Mouse (Mus musculus) heart, embryonic 16.5 days (tissue): ENCODE data around the gene Rpn2. TPM values are rescaled to one million over a fixed set of nuclear protein-coding genes. Genes with fewer than 3 reads are reported as not detected.

Source experiments
- ATAC-seq: fragments of 200-750 bp; cut with Nextera tagmentation; replicated peaks from 2 replicates; pipeline ENCODE4 v1.8.0; 2017; ENCODE audit warnings: moderate number of reproducible peaks; ENCODE audit not compliant: insufficient read depth, low FRiP score; ENCODE audit errors: extremely low read depth
- H3K27ac ChIP-seq: fragments of 300-500 bp; sonication (generic); 2 replicates; pipeline ENCODE4 v1.5.1; 2014; ENCODE audit warnings: mild to moderate bottlenecking, low read length, control low read depth, moderate library complexity
- H3K27me3 ChIP-seq: fragments of 300-500 bp; sonication (generic); 2 replicates; pipeline ENCODE4 v1.6.1; 2014; ENCODE audit warnings: low read length, mixed read lengths; ENCODE audit not compliant: control insufficient read depth, insufficient read depth
- H3K36me3 ChIP-seq: fragments of 300-500 bp; sonication (generic); 2 replicates; pipeline ENCODE4 v1.6.1; 2014; ENCODE audit not compliant: control insufficient read depth, insufficient read depth
- H3K4me1 ChIP-seq: fragments of 300-500 bp; sonication (generic); 2 replicates; pipeline ENCODE4 v1.6.1; 2014; ENCODE audit warnings: low read length, mixed read lengths; ENCODE audit not compliant: control insufficient read depth, insufficient read depth
- H3K4me2 ChIP-seq: fragments of 300-500 bp; sonication (generic); 2 replicates; pipeline ENCODE4 v1.6.1; 2014; ENCODE audit warnings: low read depth, mild to moderate bottlenecking, control low read depth, low read length
- H3K4me3 ChIP-seq: fragments of 300-500 bp; sonication (generic); 2 replicates; pipeline ENCODE4 v1.5.1; 2014; ENCODE audit warnings: mild to moderate bottlenecking, control low read depth, low read length
- H3K9ac ChIP-seq: fragments of 300-500 bp; sonication (generic); 2 replicates; pipeline ENCODE4 v1.6.1; 2014; ENCODE audit warnings: low read length, control low read depth
- H3K9me3 ChIP-seq: fragments of 300-500 bp; sonication (generic); replicated peaks from 2 replicates; pipeline ENCODE4 v1.6.1; 2016; ENCODE audit warnings: low read length; ENCODE audit not compliant: control insufficient read depth
- WGBS: fragments of 180-500 bp; shearing (Covaris S2); extraction: QIAGEN DNeasy Blood & Tissue Kit; methylation state at CpG from one replicate; pipeline ENCODE4 v1.1.7; 2014; 5-methylcytosine and 5-hydroxymethylcytosine counted together
- polyA plus RNA-seq: library from polyadenylated mRNA; unstranded; fragments of >200 nt; fragmentation: Nextera tagmentation; extraction: Ambion mirVana; gene quantifications from 2 replicates; pipeline ENCODE4 v1.2.1, GENCODE M21; 2015

The Rpn2 gene
- 159 and 178 TPM in 2 replicates for polyA plus RNA-seq

GRCm38 (mm10) chr2:157278717-157279415, at the start of gene Rpn2:
Gene Rpn2 (plus strand): TSS chr2:157279017.
- no peaks in the 10 kb centered on the region for H3K9me3 ChIP-seq

GRCm38 (mm10) chr2:157235946-157236345, 42.9 kb upstream of the Rpn2 start:
- no peak for ATAC-seq
- 94% methylated on average over 8 of the region's 8 CpGs for WGBS
- H3K9me3 ChIP-seq: no peaks in the 10 kb centered on the region
- H3K9ac ChIP-seq: no peak overlapping the region
- H3K27me3 ChIP-seq: no peaks in the 10 kb centered on the region
- no peak overlapping the region for H3K4me3 ChIP-seq
- H3K36me3 ChIP-seq: no peaks in the 10 kb centered on the region
- no peak overlapping the region for H3K4me2 ChIP-seq
- H3K4me1 ChIP-seq: no peaks in the 10 kb centered on the region
- no peak overlapping the region for H3K27ac ChIP-seq

More at GRCm38 (mm10) chr2:157278717-157279415, at the start of gene Rpn2:
- Histone ChIP-seq H3K4me1 (peaks cover 17% of the 10 kb centered on the region), H3K27ac (peak within 1 kb of the TSS; percentile 95), H3K36me3 (peaks cover 12% of the 10 kb centered on the region), H3K27me3 (no peaks in the 10 kb centered on the region), H3K4me2 (peak within 1 kb of the TSS; percentile 89), H3K4me3 (peak within 1 kb of the TSS; percentile 99), H3K9ac (peak within 1 kb of the TSS; percentile 96)
- WGBS: under 1% methylated on average over 64 of the region's 64 CpGs
- ATAC-seq: peak; percentile 100

GRCm38 (mm10) chr2:157245001-157245400, 33.8 kb upstream of the Rpn2 start:
- no peak overlapping the region for H3K4me2 ChIP-seq
- no peaks in the 10 kb centered on the region for H3K27me3 ChIP-seq
- H3K27ac ChIP-seq: no peak overlapping the region
- no peak overlapping the region for H3K9ac ChIP-seq
- no peak for ATAC-seq
- no peaks in the 10 kb centered on the region for H3K4me1 ChIP-seq
- H3K4me3 ChIP-seq: no peak overlapping the region
- no peaks in the 10 kb centered on the region for H3K36me3 ChIP-seq
- 41% methylated on average over 5 of the region's 5 CpGs for WGBS
- H3K9me3 ChIP-seq: no peaks in the 10 kb centered on the region

- ATAC-seq: no peak
- no peak overlapping the region for H3K9ac ChIP-seq
- H3K27ac ChIP-seq: no peak overlapping the region
- H3K36me3 ChIP-seq: no peaks in the 10 kb centered on the region
- 59% methylated on average over 2 of the region's 2 CpGs for WGBS
- no peaks in the 10 kb centered on the region for H3K4me1 ChIP-seq
- no peaks in the 10 kb centered on the region for H3K27me3 ChIP-seq
- no peak overlapping the region for H3K4me3 ChIP-seq
- H3K9me3 ChIP-seq: no peaks in the 10 kb centered on the region
- H3K4me2 ChIP-seq: no peak overlapping the region
Observed at GRCm38 (mm10) chr2:157245603-157246002, 33.2 kb upstream of the Rpn2 start.

GRCm38 (mm10) chr2:157248111-157248510, 30.7 kb upstream of the Rpn2 start:
- ATAC-seq: no peak
- Histone ChIP-seq H3K4me1 (no peaks in the 10 kb centered on the region), H3K4me3 (no peak overlapping the region), H3K9me3 (no peaks in the 10 kb centered on the region), H3K36me3 (no peaks in the 10 kb centered on the region), H3K27ac (no peak overlapping the region), H3K9ac (no peak overlapping the region), H3K27me3 (no peaks in the 10 kb centered on the region), H3K4me2 (no peak overlapping the region)

- no peak overlapping the region for H3K9ac ChIP-seq
- H3K27me3 ChIP-seq: no peaks in the 10 kb centered on the region
- H3K27ac ChIP-seq: no peak overlapping the region
- H3K36me3 ChIP-seq: no peaks in the 10 kb centered on the region
- ATAC-seq: no peak
- no peaks in the 10 kb centered on the region for H3K4me1 ChIP-seq
- 2% methylated on average over 5 of the region's 5 CpGs for WGBS
- no peaks in the 10 kb centered on the region for H3K9me3 ChIP-seq
- no peak overlapping the region for H3K4me2 ChIP-seq
- no peak overlapping the region for H3K4me3 ChIP-seq
Observed at GRCm38 (mm10) chr2:157259720-157260119, 19.1 kb upstream of the Rpn2 start.

GRCm38 (mm10) chr2:157261930-157262329, 16.9 kb upstream of the Rpn2 start:
- Histone ChIP-seq H3K9me3 (no peaks in the 10 kb centered on the region), H3K27ac (no peak overlapping the region), H3K4me2 (no peak overlapping the region), H3K4me3 (no peak overlapping the region), H3K4me1 (no peaks in the 10 kb centered on the region), H3K36me3 (no peaks in the 10 kb centered on the region), H3K27me3 (no peaks in the 10 kb centered on the region), H3K9ac (no peak overlapping the region)
- ATAC-seq: no peak
- WGBS: 74% methylated on average over 5 of the region's 5 CpGs

- Histone ChIP-seq H3K4me3 (no peak overlapping the region), H3K27ac (no peak overlapping the region), H3K9ac (no peak overlapping the region), H3K36me3 (no peaks in the 10 kb centered on the region), H3K27me3 (no peaks in the 10 kb centered on the region), H3K9me3 (no peaks in the 10 kb centered on the region), H3K4me2 (no peak overlapping the region), H3K4me1 (no peaks in the 10 kb centered on the region)
- no peak for ATAC-seq
- 63% methylated on average over 9 of the region's 9 CpGs for WGBS
Observed at GRCm38 (mm10) chr2:157262506-157262905, 16.3 kb upstream of the Rpn2 start.

GRCm38 (mm10) chr2:157263101-157263500, 15.7 kb upstream of the Rpn2 start:
- no peak for ATAC-seq
- 87% methylated on average over 1 of the region's 1 CpGs for WGBS
- Histone ChIP-seq H3K27ac (no peak overlapping the region), H3K4me3 (no peak overlapping the region), H3K27me3 (no peaks in the 10 kb centered on the region), H3K36me3 (no peaks in the 10 kb centered on the region), H3K9me3 (no peaks in the 10 kb centered on the region), H3K4me2 (no peak overlapping the region), H3K4me1 (no peaks in the 10 kb centered on the region), H3K9ac (no peak overlapping the region)
